13 mouse cellular contexts compared by ENCODE assay signal in genomic region chr2:31948392-31948791, GRCm38 (mm10). TPM values are rescaled to one million over a fixed set of nuclear protein-coding genes. Genes with fewer than 3 reads are reported as not detected.
DNase-seq lines count a peak whose midpoint lies in the region; ATAC-seq and TF ChIP-seq lines count a peak whose summit lies in the region.
"Had no signal": no experiment of that assay in that cellular context is flagged by ENCODE, and none has a peak within 500 bp of the region (broad histone marks: within the 10 kb centered on the region; RNA-seq: fewer than 3 reads in every experiment).

No protein-coding gene starts in this region.

- H3K4me2 ChIP-seq in neural tube, embryonic 15.5 days, result no peak overlapping the region
- H3K4me2 ChIP-seq: limb, embryonic 15.5 days had no signal

- DNase-seq in urinary bladder, postnatal 14 days (ENCODE audit: low spot score), result peak; percentile 74
- DNase-seq in urinary bladder, postnatal 10 days (ENCODE audit: low spot score), result no peak
- peak; percentile 59 to 63 for DNase-seq in heart, postnatal 14 days
- DNase-seq in cerebellum, postnatal 14 days, result no peak
- no peak for DNase-seq in natural killer cell, adult 2 months (ENCODE audit: low spot score in 2 of 2)
- DNase-seq: cerebellum, adult 9-10 months; lung, postnatal 14 days; retina, postnatal 1 day had no signal

- peaks cover 12% of the 10 kb centered on the region for H3K4me1 ChIP-seq in embryonic fibroblast, embryonic 13.5 days (ENCODE audit: control insufficient read depth, insufficient read depth, low read length)
- H3K4me1 ChIP-seq in neural tube, embryonic 15.5 days, result peaks cover 25% of the 10 kb centered on the region

- no peak overlapping the region for H3K4me3 ChIP-seq in embryonic fibroblast, embryonic 13.5 days (ENCODE audit: insufficient read depth, low read length)
- no peak overlapping the region for H3K4me3 ChIP-seq in neural tube, embryonic 15.5 days (replicated peaks)
- H3K4me3 ChIP-seq: erythroblast, embryonic 14.5 days; limb, embryonic 15.5 days had no signal

- H3K9ac ChIP-seq in neural tube, embryonic 15.5 days (replicated peaks), result no peak overlapping the region
- H3K9ac ChIP-seq: limb, embryonic 15.5 days had no signal

- TF ChIP-seq POLR2A in embryonic fibroblast, embryonic 13.5 days (IDR thresholded peaks at IDR 0.05; ENCODE audit: low read depth, low read length), result no peak

- no peaks in the 10 kb centered on the region for H3K36me3 ChIP-seq in neural tube, embryonic 15.5 days

- intact Hi-C loops in heart, postnatal 14 days (cut with DNase I), result no loop called here

- H3K27ac ChIP-seq in embryonic fibroblast, embryonic 13.5 days (ENCODE audit: insufficient read depth, low read length), result peak overlapping the region; percentile 16; the same call in 1 of the 2 replicates
- H3K27ac ChIP-seq in neural tube, embryonic 15.5 days (replicated peaks), result no peak overlapping the region
- H3K27ac ChIP-seq: limb, embryonic 15.5 days had no signal

- 80% methylated on average over 6 of the region's 6 CpGs for WGBS in neural tube, embryonic 15.5 days

- no peaks in the 10 kb centered on the region for H3K9me3 ChIP-seq in neural tube, embryonic 15.5 days (replicated peaks)
- H3K9me3 ChIP-seq: limb, embryonic 15.5 days had no signal

- H3K27me3 ChIP-seq in neural tube, embryonic 15.5 days (replicated peaks), result peaks cover 14% of the 10 kb centered on the region
- H3K27me3 ChIP-seq: limb, embryonic 15.5 days had no signal

- TF ChIP-seq CTCF in embryonic fibroblast, embryonic 13.5 days (IDR thresholded peaks at IDR 0.05; ENCODE audit: borderline replicate concordance, insufficient read depth, low read length), result no peak

- ATAC-seq in neural tube, embryonic 15.5 days (ENCODE audit: low FRiP score), result no peak

RNA-seq across cellular contexts. Expression of gene Aif1l, which starts 1.5 kb away (rescaled TPM):
- polyA plus RNA-seq in embryonic fibroblast, embryonic 13.5 days (2011; ENCODE audit: insufficient read length, low read depth, missing spikeins), result 20.8 and 39.6 TPM in 2 replicates
- 1 to 10 TPM; 3.8 to 5.3 TPM for total RNA-seq in heart, postnatal 14 days (2021)
- 16.9 and 19.5 TPM in 2 replicates for polyA plus RNA-seq in neural tube, embryonic 15.5 days (2015; fragmentation: Nextera tagmentation; extraction: Ambion mirVana)
- total RNA-seq: monocyte, adult 5-6 weeks had no signal
- polyA plus RNA-seq: erythroblast, embryonic 14.5 days had no signal

RNA-seq across cellular contexts. Expression of gene Nup214, which starts 25.8 kb away (rescaled TPM):
- 42.3 and 60.7 TPM in 2 replicates for polyA plus RNA-seq in embryonic fibroblast, embryonic 13.5 days (2011; ENCODE audit: insufficient read length, low read depth, missing spikeins)
- 10 to 100 TPM; 37.0 to 38.1 TPM for total RNA-seq in heart, postnatal 14 days (2021)
- polyA plus RNA-seq in neural tube, embryonic 15.5 days (2015; fragmentation: Nextera tagmentation; extraction: Ambion mirVana), result 62.0 and 66.0 TPM in 2 replicates

Comparison
In these comparisons a context has a peak if more than half of its experiments do, and no peak if none do; other contexts are left out.
1. DNase-seq: peak in urinary bladder, postnatal 14 days (single experiment) and heart, postnatal 14 days (2 of 2); none in urinary bladder, postnatal 10 days (single experiment), cerebellum, postnatal 14 days (0 of 2) and natural killer cell, adult 2 months (0 of 2).